ENCODE assay signal across 14 mouse cellular contexts in genomic region chr9:114541279-114541741, GRCm38 (mm10). TPM values are rescaled to one million over a fixed set of nuclear protein-coding genes. Genes with fewer than 3 reads are reported as not detected.
DNase-seq lines count a peak whose midpoint lies in the region; ATAC-seq and TF ChIP-seq lines count a peak whose summit lies in the region.
"Had no signal": no experiment of that assay in that cellular context is flagged by ENCODE, and none has a peak within 500 bp of the region (broad histone marks: within the 10 kb centered on the region; RNA-seq: fewer than 3 reads in every experiment).

No protein-coding gene starts in this region.

- TF ChIP-seq EP300 in ES-Bruce4 (IDR thresholded peaks at IDR 0.05; ENCODE audit: insufficient read depth, low read depth, low read length), result peak; percentile 92

- no peaks in the 10 kb centered on the region for H3K27me3 ChIP-seq in ES-Bruce4 (ENCODE audit: control insufficient read depth, insufficient read depth, low read length, poor library complexity, severe bottlenecking)
- no peaks in the 10 kb centered on the region for H3K27me3 ChIP-seq in limb, embryonic 14.5 days (ENCODE audit: control insufficient read depth, insufficient read depth, low read length)

- H3K9me3 ChIP-seq in ES-Bruce4 (replicated peaks; ENCODE audit: control insufficient read depth, insufficient read depth, low read length, poor library complexity, severe bottlenecking), result no peaks in the 10 kb centered on the region
- H3K9me3 ChIP-seq in limb, embryonic 14.5 days (ENCODE audit: control insufficient read depth, low read length), result no peaks in the 10 kb centered on the region

- H3K4me2 ChIP-seq in limb, embryonic 14.5 days (replicated peaks; ENCODE audit: low read depth, low read length, severe bottlenecking), result no peak overlapping the region
- H3K4me2 ChIP-seq: midbrain, embryonic 11.5 days had no signal

- H3K27ac ChIP-seq in ES-Bruce4 (ENCODE audit: insufficient read depth, low read length), result peak overlapping the region; percentile 82
- no peak overlapping the region for H3K27ac ChIP-seq in limb, embryonic 14.5 days (replicated peaks; ENCODE audit: low read depth, low read length)

- no peak for TF ChIP-seq CTCF in ES-Bruce4 (IDR thresholded peaks at IDR 0.05; ENCODE audit: low read depth, low read length)

- H3K4me1 ChIP-seq in ES-Bruce4 (ENCODE audit: control insufficient read depth, insufficient read depth, low read length), result peaks cover 4% of the 10 kb centered on the region
- H3K4me1 ChIP-seq in limb, embryonic 14.5 days (ENCODE audit: control insufficient read depth, insufficient read depth, low read length), result peaks cover 24% of the 10 kb centered on the region

- TF ChIP-seq POLR2A in ES-Bruce4 (IDR thresholded peaks at IDR 0.05; ENCODE audit: insufficient read depth, low read length), result no peak
- TF ChIP-seq POLR2A in limb, embryonic 14.5 days (IDR thresholded peaks at IDR 0.05; ENCODE audit: borderline replicate concordance, extremely low read depth, insufficient read depth, insufficient read length), result no peak

- DNase-seq in adrenal gland, adult 2 months, result peak; percentile 13
- DNase-seq in adrenal gland, adult 8-10 months, result no peak
- DNase-seq in heart, adult 9 months (ENCODE audit: low spot score in 2 of 2), result peak; percentile 41 to 53
- no peak for DNase-seq in limb, embryonic 14.5 days (ENCODE audit: low spot score)
- no peak for DNase-seq in layer of hippocampus, postnatal 10 days (ENCODE audit: low spot score in 2 of 2)
- no peak for DNase-seq in left cerebral cortex, adult 9 months (ENCODE audit: low spot score in 2 of 2)
- no peak for DNase-seq in layer of hippocampus, adult 9-11 months
- DNase-seq: adrenal gland, postnatal 10 days; cerebellum, postnatal 25 days; kidney, adult 18-20 months had no signal

- peak; percentile 28; the same call in 1 of the 2 replicates for ATAC-seq in limb, embryonic 14.5 days (ENCODE audit: low FRiP score, low read depth)
- ATAC-seq: forebrain, embryonic 16.5 days had no signal

- H3K9ac ChIP-seq in ES-Bruce4 (ENCODE audit: low read depth, poor library complexity, severe bottlenecking), result no peak overlapping the region
- no peak overlapping the region for H3K9ac ChIP-seq in limb, embryonic 14.5 days (ENCODE audit: low read depth, low read length, severe bottlenecking)

- H3K36me3 ChIP-seq in ES-Bruce4 (ENCODE audit: control insufficient read depth, insufficient read depth, low read length, poor library complexity, severe bottlenecking), result peaks cover 9% of the 10 kb centered on the region
- H3K36me3 ChIP-seq in limb, embryonic 14.5 days (ENCODE audit: control insufficient read depth, insufficient read depth, low read length), result no peaks in the 10 kb centered on the region

- no peak overlapping the region for H3K4me3 ChIP-seq in ES-Bruce4 (ENCODE audit: low read depth, low read length)
- H3K4me3 ChIP-seq in limb, embryonic 14.5 days (replicated peaks; ENCODE audit: low read length), result no peak overlapping the region

- WGBS in limb, embryonic 14.5 days, result 50% methylated on average over 1 of the region's 1 CpGs

RNA-seq across cellular contexts. Expression of gene Trim71, which starts 22.9 kb away (rescaled TPM):
- not detected for total RNA-seq in adrenal gland, adult 2 months (2021)
- polyA plus RNA-seq in adrenal gland, adult 2 months (2012; rRNA removed), result 0.01 TPM in 1 of 2 replicates, not detected in the other
- total RNA-seq in adrenal gland, adult 8-10 months (2022), result under 1 TPM in 1 of 4 experiments, not detected in 3; 0.03 TPM
- polyA plus RNA-seq in ES-Bruce4 (2011; ENCODE audit: insufficient read depth, insufficient read length, low read depth, missing spikeins), result 120 and 122 TPM in 2 replicates
- polyA plus RNA-seq in limb, embryonic 14.5 days (2012; rRNA removed), result 0.33 and 0.50 TPM in 2 replicates
- polyA plus RNA-seq in limb, embryonic 14.5 days (2014; fragmentation: Nextera tagmentation; extraction: Ambion mirVana), result 0.26 TPM in 2 replicates
- under 1 TPM; 0.18 to 0.27 TPM for total RNA-seq in layer of hippocampus, postnatal 10 days (2021)

RNA-seq across cellular contexts. Expression of gene C130032M10Rik, which starts 25.8 kb away (rescaled TPM):
- under 1 TPM in 1 of 2 experiments, not detected in 1; 0.40 TPM for total RNA-seq in adrenal gland, adult 2 months (2021)
- 0.75 TPM in 1 of 2 replicates, not detected in the other for polyA plus RNA-seq in adrenal gland, adult 2 months (2012; rRNA removed)
- under 1 TPM in 1 of 4 experiments, not detected in 3; 0.43 TPM for total RNA-seq in adrenal gland, adult 8-10 months (2022)
- polyA plus RNA-seq in ES-Bruce4 (2011; ENCODE audit: insufficient read depth, insufficient read length, low read depth, missing spikeins), result not detected in 2 replicates
- 1.9 and 2.0 TPM in 2 replicates for polyA plus RNA-seq in limb, embryonic 14.5 days (2012; rRNA removed)
- 1.3 and 3.4 TPM in 2 replicates for polyA plus RNA-seq in limb, embryonic 14.5 days (2014; fragmentation: Nextera tagmentation; extraction: Ambion mirVana)
- not detected for total RNA-seq in layer of hippocampus, postnatal 10 days (2021)
- total RNA-seq: adrenal gland, postnatal 10 days; left cerebral cortex, postnatal 14 days had no signal
- polyA plus RNA-seq: forebrain, embryonic 16.5 days; midbrain, embryonic 11.5 days had no signal

RNA-seq across cellular contexts. Expression of gene Ccr4, which starts 36.6 kb away (rescaled TPM):
- total RNA-seq in adrenal gland, adult 2 months (2021), result not detected
- polyA plus RNA-seq in adrenal gland, adult 2 months (2012; rRNA removed), result not detected in 2 replicates
- total RNA-seq in adrenal gland, adult 8-10 months (2022), result not detected
- 0.57 and 1.4 TPM in 2 replicates for polyA plus RNA-seq in ES-Bruce4 (2011; ENCODE audit: insufficient read depth, insufficient read length, low read depth, missing spikeins)
- polyA plus RNA-seq in limb, embryonic 14.5 days (2012; rRNA removed), result 1.2 and 2.5 TPM in 2 replicates
- 1.2 and 2.7 TPM in 2 replicates for polyA plus RNA-seq in limb, embryonic 14.5 days (2014; fragmentation: Nextera tagmentation; extraction: Ambion mirVana)
- total RNA-seq in layer of hippocampus, postnatal 10 days (2021), result not detected
- total RNA-seq: left cerebral cortex, postnatal 14 days had no signal
- polyA plus RNA-seq: forebrain, embryonic 16.5 days; midbrain, embryonic 11.5 days had no signal

Comparison
In these comparisons a context has a peak if more than half of its experiments do, and no peak if none do; other contexts are left out.
1. DNase-seq: peak in adrenal gland, adult 2 months (single experiment) and heart, adult 9 months (2 of 2); none in adrenal gland, adult 8-10 months (single experiment), limb, embryonic 14.5 days (single experiment), layer of hippocampus, postnatal 10 days (0 of 2), left cerebral cortex, adult 9 months (0 of 2) and layer of hippocampus, adult 9-11 months (single experiment).